Mouse (Mus musculus): Measurements from ENCODE around the gene Celsr1.

- TF ChIP-seq GATA1 (IDR thresholded peaks at IDR 0.05; ENCODE audit: borderline replicate concordance, low read length) (no peak), CTCF (IDR thresholded peaks at IDR 0.05; ENCODE audit: low read depth, low read length) (no peak), POLR2AphosphoS5 (IDR thresholded peaks at IDR 0.05; ENCODE audit: insufficient replicate concordance, low read depth, low read length) (no peak), TAL1 (conservative IDR thresholded peaks at IDR 0.05; ENCODE audit: low read depth, low read length) (no peak), GATA2 (IDR thresholded peaks at IDR 0.05; ENCODE audit: borderline replicate concordance, low read depth, low read length) (no peak)
Observed at GRCm38 (mm10) chr15:85949421-85950164, 84.0 kb downstream of the Celsr1 start.
